Mouse (Mus musculus) frontal cortex, postnatal 36 days (tissue): ENCODE data around the gene Pfn3.
"Not testable (repeated sequence)": the region's sequence is repeated elsewhere in the genome, so short reads cannot be mapped to it uniquely, and the experiment has no call there.

Experiments used
- DNase-seq, 2 experiments: peaks; one replicate each; pipeline ENCODE4 v3.0.0; 2022; ENCODE audit warnings: low spot score in 2 of 2

The Pfn3 gene

DNA sequence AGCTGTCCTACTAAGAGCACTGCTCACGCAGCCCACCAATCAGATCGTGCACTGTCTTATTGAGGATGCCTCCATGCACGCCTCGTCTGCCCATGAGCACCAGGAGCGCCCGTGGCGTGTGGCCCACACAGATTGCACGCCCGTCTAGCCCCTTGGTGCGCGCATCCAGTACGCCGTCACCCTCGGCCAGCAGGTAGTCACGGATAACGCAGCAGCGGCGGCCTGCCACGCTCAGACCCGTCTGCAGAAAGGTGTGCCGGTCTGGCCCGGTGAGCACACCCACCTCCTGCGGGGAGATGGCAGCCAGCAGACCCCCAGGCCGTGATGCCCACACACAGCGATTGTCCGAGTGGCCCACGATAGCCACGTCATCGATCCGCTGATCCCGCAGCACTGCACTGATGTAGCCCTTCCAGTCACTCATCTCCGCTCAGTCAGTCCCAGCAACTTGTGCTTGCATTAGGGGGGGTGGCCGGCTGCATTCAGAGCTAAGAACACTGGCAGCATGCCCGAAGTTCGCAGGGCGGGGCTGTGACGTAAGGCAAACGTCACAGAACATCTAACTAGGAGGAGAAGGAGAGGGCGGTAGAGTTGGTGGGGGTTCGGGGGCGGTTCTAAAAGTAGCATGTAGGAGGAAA lies at the start of gene Pfn3:
Gene Pfn3, minus strand, starts transcription at position 490 of the 638 bp plus-strand sequence.
- peak; percentile 71 to 83 for DNase-seq

- peak; percentile 77 for DNase-seq
Observed at GRCm38 (mm10) chr13:55464027-55464884, 49.2 kb upstream of the Pfn3 start, which contains the start of gene Prr7. Gene Prr7 (plus strand): TSS chr13:55464267.

- peak in 1 of 2 experiments; percentile 44 for DNase-seq
Observed at GRCm38 (mm10) chr13:55463399-55464026, 48.5 kb upstream of the Pfn3 start.

DNA sequence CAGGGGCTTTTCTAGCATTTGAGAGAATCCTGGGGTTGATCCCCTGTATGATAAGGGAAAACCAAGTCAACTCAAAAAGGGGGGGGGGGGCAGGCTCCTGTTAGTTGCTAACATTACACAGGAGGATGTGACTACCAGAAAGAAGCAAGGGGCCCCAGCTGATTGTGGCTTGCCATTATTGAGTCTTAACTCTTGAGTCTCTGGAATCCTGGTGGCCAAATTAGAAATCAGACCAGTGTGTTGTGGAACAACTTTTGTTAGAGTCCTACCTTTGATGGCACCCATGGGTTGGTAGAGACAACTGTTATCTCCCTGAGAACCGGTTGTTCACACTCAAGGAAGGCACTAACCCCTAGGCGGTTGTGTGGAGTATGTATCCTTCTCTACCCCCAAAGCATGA lies 47.9 kb upstream of the Pfn3 start:
- DNase-seq: no peak

- DNase-seq: no peak
Observed at GRCm38 (mm10) chr13:55451785-55452549, 36.9 kb upstream of the Pfn3 start.

DNA sequence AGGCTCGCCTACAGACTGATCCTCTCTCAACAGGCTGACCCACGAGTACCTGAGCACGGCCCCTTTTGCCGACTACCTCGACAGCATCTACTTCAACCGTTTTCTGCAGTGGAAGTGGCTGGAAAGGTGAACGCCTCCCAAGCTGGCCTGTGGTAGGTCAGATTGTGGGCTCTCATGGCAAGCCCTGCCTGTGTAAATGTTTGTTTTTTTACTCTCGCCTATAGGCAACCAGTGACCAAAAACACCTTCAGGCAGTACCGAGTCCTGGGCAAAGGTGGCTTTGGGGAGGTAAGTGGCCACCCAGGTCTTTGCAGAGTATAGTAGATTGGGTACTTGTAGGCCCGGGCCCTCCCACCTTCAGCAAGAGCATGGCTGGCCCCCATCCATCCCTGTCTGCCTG lies 36.3 kb upstream of the Pfn3 start:
- DNase-seq: no peak

DNA sequence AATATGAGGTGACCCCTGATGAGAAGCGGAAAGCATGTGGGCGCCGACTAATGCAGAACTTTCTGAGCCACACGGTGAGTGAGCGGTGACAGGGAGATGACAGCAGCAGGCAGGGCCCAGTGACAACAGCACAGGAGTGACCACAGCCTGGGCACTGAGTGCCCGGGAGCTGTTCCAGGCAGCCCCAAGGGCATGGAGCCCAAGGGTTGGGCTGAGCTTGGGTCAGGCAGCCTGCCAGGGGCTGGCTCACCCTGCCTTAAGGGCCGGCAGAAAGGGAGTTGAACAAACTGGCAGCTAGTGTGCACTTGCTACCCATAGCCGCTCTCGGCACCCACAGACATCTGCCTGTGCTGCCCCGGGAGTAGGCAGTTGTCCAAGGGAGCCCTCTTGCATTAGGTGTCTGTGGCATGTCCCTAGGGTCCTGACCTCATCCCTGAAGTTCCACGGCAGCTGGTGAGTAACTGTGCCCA lies 35.5 kb upstream of the Pfn3 start:
- peak; percentile 33 to 51 for DNase-seq

DNA sequence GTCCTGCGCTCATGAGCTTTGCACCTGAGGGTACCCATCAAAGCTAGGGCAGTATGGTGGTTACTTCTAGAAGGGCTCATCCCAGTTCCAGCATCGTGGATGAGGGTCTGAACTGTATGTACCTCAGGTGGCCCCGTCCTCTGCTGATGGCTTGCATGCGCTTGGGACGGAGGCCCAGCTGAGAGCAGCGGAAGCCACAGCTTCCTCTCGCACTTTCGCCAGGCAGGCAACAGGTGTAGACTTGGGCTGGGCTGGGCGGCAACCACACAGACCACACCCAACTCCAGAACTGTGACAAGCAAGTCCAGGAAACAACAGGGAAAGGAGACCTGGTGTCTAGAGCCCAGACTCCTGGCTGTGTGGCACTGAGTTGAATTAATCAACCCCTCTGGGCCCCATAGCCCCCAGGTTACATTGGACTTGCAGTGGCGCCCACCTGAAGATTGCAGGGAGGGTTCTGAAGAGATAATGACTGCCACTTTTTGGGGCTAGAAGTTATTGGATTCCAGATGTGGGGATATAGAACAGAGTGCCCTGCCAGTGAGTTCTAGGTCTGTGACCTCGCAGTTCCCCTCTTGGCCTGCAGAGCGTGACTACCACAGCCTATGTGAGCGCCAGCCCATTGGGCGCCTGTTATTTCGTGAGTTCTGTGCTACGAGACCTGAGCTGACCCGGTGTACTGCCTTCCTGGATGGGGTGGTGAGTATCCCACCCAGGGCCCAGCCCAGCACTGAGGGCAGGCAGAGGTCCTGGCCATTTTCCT lies 34.8 kb upstream of the Pfn3 start:
- no peak for DNase-seq

DNA sequence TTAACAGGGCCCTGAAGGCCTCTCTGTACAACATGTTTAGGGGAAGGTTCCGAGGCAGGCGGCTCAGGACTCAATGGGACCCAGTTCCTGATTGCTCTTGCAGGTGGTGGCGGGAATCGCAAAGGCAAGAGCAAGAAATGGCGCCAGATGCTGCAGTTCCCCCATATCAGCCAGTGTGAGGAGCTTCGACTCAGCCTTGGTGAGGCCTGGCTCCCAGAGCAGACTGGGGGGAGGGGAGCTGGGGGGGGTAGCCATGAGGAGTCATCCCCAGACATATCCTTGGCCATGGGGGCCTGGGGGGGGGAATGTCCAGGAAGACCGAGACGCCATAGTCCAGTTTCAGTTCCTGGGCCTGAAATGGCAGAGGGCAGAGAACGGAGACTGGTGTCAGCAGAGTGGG lies 34.2 kb upstream of the Pfn3 start:
- DNase-seq: no peak

- DNase-seq: no peak
Observed at GRCm38 (mm10) chr13:55448131-55448530, 33.1 kb upstream of the Pfn3 start.

GRCm38 (mm10) chr13:55447543-55447943 lies 32.5 kb upstream of the Pfn3 start:
- DNase-seq: no peak

GRCm38 (mm10) chr13:55446483-55447105 lies 31.6 kb upstream of the Pfn3 start:
- DNase-seq: no peak

DNA sequence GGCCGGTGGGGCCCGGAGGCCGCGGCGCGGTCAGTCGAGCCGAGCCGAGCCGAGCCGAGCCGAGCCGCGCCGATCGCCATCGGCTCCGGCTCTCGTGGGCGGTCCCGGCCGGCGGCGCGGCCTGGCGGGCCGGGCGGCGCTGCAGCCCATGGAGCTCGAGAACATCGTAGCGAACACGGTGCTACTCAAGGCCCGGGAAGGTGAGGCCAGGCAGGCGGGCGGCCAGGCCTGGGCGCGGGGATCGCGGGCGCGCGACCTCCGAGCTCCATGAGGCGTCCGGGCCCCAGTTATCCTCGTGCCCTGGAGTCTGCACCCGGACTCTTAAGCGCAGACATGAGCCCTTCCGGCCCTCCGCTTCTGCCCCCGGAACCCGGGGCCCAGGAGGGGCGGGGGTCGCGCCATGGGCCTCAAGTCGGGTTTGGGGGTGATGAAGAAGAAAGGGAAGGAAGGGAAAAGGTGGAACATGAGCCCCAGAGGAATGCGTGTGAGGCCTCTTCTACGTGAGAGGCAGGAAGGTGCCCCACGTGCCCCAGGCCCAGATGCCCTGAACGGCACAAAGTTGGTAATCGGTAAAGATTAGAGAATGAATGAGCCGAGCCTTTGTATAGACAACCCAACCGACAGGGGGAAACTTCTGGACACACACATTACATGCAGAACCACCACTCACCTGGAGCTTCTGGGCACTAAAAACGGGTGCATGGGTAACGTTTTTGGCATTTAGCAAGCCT lies 30.5 kb upstream of the Pfn3 start:
- no peak for DNase-seq

GRCm38 (mm10) chr13:55444937-55445315 lies 29.9 kb upstream of the Pfn3 start, which contains the start of gene Grk6:
Gene Grk6 (plus strand): TSS chr13:55445072.
- DNase-seq: peak; percentile 99 to 100

DNA sequence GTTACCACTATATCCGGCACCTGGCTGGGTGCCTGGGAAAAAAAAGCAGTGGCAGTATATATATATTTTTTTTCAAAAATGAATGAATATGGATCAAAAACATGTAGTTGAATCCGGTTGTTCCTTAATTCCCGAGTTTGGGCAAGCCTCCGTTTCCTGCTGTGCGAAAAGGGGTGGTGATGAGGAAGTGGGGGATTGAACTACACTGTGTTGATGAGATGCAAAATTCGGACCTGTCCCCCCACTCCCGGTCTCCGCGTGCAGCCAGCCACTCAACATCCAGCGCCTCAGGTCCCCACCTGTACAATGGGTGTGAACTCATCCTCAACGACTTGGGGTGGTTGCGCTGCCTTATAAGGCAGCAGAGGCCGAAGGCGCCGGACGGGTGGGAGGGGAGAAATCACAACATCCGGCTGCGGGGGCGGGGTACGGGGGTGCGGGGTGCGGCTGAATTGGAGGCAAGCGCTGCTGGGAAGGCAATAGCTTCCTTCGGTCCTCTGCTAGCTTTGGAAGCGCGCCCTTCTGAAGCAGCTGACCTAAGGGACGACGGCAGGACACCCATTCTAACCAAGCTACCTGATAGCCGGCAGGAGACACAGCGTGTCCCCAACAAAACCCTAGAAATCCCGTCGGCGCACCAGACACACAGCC lies 29.4 kb upstream of the Pfn3 start:
- DNase-seq: no peak

GRCm38 (mm10) chr13:55443799-55444285 lies 28.8 kb upstream of the Pfn3 start:
- no peak for DNase-seq

DNA sequence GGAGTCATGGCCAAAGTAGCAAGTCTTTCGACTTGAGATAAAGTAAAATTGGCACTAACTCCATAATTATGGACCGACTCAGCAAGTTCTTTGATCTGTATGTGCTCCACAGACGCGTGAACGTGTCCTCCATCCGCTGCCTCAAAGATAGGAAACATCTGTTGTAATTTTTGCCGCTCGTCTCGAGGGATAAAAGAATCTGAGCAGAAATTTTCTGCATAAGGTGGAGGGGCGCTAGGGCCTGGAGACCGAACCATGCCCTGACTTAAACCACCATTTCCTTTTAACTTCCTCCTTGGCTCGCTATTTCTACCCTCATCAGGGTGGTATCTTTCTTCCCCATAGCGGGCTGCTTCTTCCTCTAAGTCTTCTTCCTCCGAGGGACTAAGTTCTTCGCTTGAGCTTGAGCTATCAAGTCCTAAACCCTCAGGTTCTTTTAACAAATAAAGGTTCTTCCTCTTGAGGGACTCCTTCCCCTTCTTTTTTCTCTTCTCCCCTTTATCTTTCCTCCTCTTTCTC lies 22.1 kb upstream of the Pfn3 start:
- DNase-seq: not testable (repeated sequence)

GRCm38 (mm10) chr13:55431889-55432685 lies 17.1 kb upstream of the Pfn3 start:
- no peak for DNase-seq
